Mouse (Mus musculus) heart, embryonic 11.5 days (tissue): ENCODE measurements around the gene Prm1. TPM values are rescaled to one million over a fixed set of nuclear protein-coding genes. Genes with fewer than 3 reads are reported as not detected.
"Not testable (repeated sequence)": the region's sequence is repeated elsewhere in the genome, so short reads cannot be mapped to it uniquely, and the experiment has no call there.

Experiments used
- ATAC-seq: fragments of 200-750 bp; cut with Nextera tagmentation; replicated peaks from 2 replicates; pipeline ENCODE4 v1.8.0; 2017; ENCODE audit warnings: moderate library complexity; ENCODE audit not compliant: insufficient number of reproducible peaks, low FRiP score, low TSS enrichment
- H3K27ac ChIP-seq: fragments of 300-500 bp; sonication (generic); 2 replicates; pipeline ENCODE4 v1.5.1; 2014; ENCODE audit warnings: mild to moderate bottlenecking, low read depth, low read length
- H3K27me3 ChIP-seq: fragments of 300-500 bp; sonication (generic); 2 replicates; pipeline ENCODE4 v1.6.1; 2014; ENCODE audit warnings: mild to moderate bottlenecking, low read length, mixed read lengths; ENCODE audit not compliant: control insufficient read depth, insufficient read depth
- H3K36me3 ChIP-seq: fragments of 300-500 bp; sonication (generic); 2 replicates; pipeline ENCODE4 v1.6.1; 2014; ENCODE audit warnings: mild to moderate bottlenecking, low read length, moderate library complexity, mixed read lengths; ENCODE audit not compliant: control insufficient read depth, insufficient read depth
- H3K4me1 ChIP-seq: fragments of 300-500 bp; sonication (generic); 2 replicates; pipeline ENCODE4 v1.6.1; 2014; ENCODE audit warnings: low read length; ENCODE audit not compliant: control insufficient read depth, insufficient read depth
- H3K4me2 ChIP-seq: fragments of 300-500 bp; sonication (generic); 2 replicates; pipeline ENCODE4 v1.6.1; 2014; ENCODE audit warnings: mild to moderate bottlenecking, moderate library complexity
- H3K4me3 ChIP-seq: fragments of 300-500 bp; sonication (generic); 2 replicates; pipeline ENCODE4 v1.5.1; 2014; ENCODE audit warnings: low read depth, low read length
- H3K9ac ChIP-seq: fragments of 300-500 bp; sonication (generic); 2 replicates; pipeline ENCODE4 v1.6.1; 2014; ENCODE audit warnings: mild to moderate bottlenecking, low read depth, low read length, moderate library complexity
- H3K9me3 ChIP-seq: fragments of 300-500 bp; sonication (generic); replicated peaks from 2 replicates; pipeline ENCODE4 v1.6.1; 2016; ENCODE audit warnings: low read length; ENCODE audit not compliant: control insufficient read depth
- WGBS: fragments of 180-500 bp; shearing (Covaris S2); extraction: QIAGEN DNeasy Blood & Tissue Kit; methylation state at CpG from one replicate; pipeline ENCODE4 v1.1.7; 2014; ENCODE audit not compliant: insufficient replicate concordance; 5-methylcytosine and 5-hydroxymethylcytosine counted together
- polyA plus RNA-seq: library from polyadenylated mRNA; unstranded; fragments of >200 nt; fragmentation: Nextera tagmentation; extraction: Ambion mirVana; gene quantifications from 2 replicates; pipeline ENCODE4 v1.2.1, GENCODE M21; 2014

Prm1 gene
- polyA plus RNA-seq, 1 experiment from 2014 or later = not detected

DNA sequence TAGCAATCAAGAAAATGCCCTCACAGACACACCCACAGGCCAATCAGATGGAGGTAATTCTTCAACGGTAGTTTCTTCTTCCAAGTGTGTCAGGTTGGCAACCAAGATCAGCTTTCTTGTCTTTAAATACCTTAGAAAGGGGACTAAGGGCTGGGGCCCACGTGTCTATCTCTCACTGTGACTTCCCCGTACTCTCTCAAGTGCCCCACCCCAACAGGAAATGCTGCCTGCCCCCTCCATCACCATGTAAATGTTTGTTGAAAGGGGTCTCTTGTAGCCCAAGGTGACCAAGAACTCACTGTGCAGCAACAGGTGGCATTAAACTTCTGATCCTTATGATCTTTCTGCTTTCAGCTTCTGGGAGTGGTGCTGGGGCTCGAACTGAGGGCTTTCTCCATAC, 8.1 kb upstream of the Prm1 start:
- no peak overlapping the region for H3K4me2 ChIP-seq
- no peaks in the 10 kb centered on the region for H3K27me3 ChIP-seq
- H3K9ac ChIP-seq = no peak overlapping the region
- H3K27ac ChIP-seq = no peak overlapping the region
- no peak for ATAC-seq
- no peaks in the 10 kb centered on the region for H3K9me3 ChIP-seq
- no peak overlapping the region for H3K4me3 ChIP-seq
- 76% methylated on average over 4 of the region's 4 CpGs for WGBS
- peaks cover 4% of the 10 kb centered on the region for H3K4me1 ChIP-seq
- no peaks in the 10 kb centered on the region for H3K36me3 ChIP-seq

DNA sequence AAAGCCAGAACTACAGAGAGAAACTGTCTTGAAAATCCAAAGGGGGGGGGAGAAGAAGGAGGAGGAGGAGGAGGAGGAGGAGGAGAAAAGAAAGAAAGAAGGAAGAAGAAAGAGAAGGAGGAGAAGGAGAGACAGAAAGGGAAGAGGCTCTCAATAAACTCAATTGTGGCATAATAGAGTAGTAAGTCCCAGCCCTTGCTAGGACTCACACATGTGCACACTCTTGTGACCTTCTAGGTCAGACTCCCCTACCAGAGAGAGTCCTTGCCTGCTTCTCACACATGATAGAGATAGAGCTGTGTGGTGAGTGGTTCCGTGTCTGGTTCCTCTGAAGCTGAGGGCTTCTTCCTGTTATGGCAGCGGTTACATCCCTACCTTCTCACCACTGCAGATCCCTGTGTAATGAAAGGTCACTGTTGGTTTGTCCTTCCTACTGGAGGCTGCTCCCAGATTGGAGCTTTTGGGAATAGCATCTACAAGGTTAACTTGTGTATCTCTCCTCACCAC, 7.3 kb upstream of the Prm1 start, which contains the start of gene Gm11172:
TSS of gene Gm11172 (plus strand) at position 51 of the 507 bp plus-strand sequence.
- H3K4me3 ChIP-seq = no peak within 1 kb of the TSS
- 62% methylated on average over 2 of the region's 2 CpGs for WGBS

DNA sequence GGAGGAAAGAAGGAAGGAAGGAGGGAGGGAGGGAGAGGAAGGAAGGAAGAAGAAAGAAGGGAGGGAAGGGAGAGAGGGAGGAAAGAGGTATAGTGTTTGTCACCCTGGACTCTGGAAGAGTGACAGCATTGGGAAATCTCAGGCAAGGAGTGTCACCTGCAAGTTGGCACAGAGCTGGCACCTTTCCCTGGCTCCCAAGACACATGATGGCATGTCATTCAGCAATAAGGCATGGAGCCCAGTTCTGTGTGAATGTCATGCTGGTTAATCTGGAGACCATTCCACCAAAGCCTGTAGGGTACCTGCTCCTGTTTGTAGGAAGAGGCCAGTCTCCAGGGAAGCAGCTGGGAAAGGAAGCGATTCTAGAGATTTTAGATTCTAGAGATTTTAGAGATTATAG, 4.7 kb upstream of the Prm1 start:
- Histone ChIP-seq H3K4me1 (peaks cover 4% of the 10 kb centered on the region), H3K36me3 (no peaks in the 10 kb centered on the region), H3K4me3 (no peak overlapping the region), H3K27me3 (0 out of 2 replicates have a peak, but pooled peaks cover 4% of the 10 kb centered on the region), H3K4me2 (no peak overlapping the region), H3K9me3 (no peaks in the 10 kb centered on the region), H3K27ac (no peak overlapping the region), H3K9ac (no peak overlapping the region)
- WGBS = 71% methylated on average over 1 of the region's 1 CpGs
- no peak for ATAC-seq

More for the DNA sequence above, 7.3 kb upstream of the Prm1 start, which contains the start of gene Gm11172:
- no peak within 1 kb of the TSS for H3K9ac ChIP-seq
- no peak within 1 kb of the TSS for H3K27ac ChIP-seq
- no peaks in the 10 kb centered on the region for H3K36me3 ChIP-seq
- H3K9me3 ChIP-seq = no peaks in the 10 kb centered on the region
- peaks cover 4% of the 10 kb centered on the region for H3K4me1 ChIP-seq
- no peak within 1 kb of the TSS for H3K4me2 ChIP-seq
- no peak for ATAC-seq
- H3K27me3 ChIP-seq = no peaks in the 10 kb centered on the region

DNA sequence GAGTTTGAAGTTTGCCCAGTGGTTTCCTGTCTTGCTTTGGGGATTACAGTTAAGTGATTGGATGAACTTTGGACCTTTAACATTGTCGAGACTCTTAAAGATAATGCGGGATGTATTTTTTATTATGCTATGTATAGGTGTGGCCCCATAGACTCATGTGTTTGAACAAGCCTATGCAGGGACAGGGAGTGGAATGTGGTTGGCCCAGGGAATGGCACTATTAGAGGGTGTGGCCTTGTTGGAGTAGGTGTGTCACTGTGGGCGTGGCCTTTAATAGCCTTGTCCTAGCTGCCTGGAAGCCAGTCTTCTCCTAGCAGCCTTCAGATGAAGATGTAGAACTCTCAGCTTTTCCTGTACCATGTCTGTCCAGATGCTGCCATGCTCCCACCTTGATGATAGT, 3.2 kb downstream of the Prm1 start:
- not testable (repeated sequence) for H3K27me3 ChIP-seq, H3K4me3 ChIP-seq, H3K27ac ChIP-seq, H3K4me1 ChIP-seq, H3K9me3 ChIP-seq, H3K9ac ChIP-seq, H3K4me2 ChIP-seq, H3K36me3 ChIP-seq, ATAC-seq
- 76% methylated on average over 3 of the region's 3 CpGs for WGBS

DNA sequence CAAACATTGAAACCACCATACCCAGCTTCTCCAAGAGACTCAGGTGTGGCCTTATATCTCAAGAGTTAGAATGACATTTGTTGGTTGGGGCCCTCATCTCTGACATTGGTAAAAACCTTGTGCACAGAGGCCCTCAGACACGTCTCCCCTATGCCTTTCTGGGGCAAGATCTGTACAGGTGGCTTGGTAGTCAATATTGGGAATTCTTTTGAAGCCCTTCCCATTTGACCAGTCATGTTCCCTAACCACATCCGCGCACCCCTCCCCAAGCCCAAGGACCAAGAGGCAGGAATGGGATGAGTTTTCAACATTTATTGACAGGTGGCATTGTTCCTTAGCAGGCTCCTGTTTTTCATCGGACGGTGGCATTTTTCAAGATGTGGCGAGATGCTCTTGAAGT, 9.6 kb downstream of the Prm1 start, which contains the start of gene Prm2:
TSS of gene Prm2 (minus strand) at position 101 of the 400 bp plus-strand sequence.
- Histone ChIP-seq H3K27ac (no peak within 1 kb of the TSS), H3K4me2 (no peak within 1 kb of the TSS), H3K9me3 (no peaks in the 10 kb centered on the region), H3K4me1 (no peaks in the 10 kb centered on the region), H3K9ac (no peak within 1 kb of the TSS), H3K36me3 (no peaks in the 10 kb centered on the region), H3K4me3 (no peak within 1 kb of the TSS), H3K27me3 (peaks cover 25% of the 10 kb centered on the region)
- no peak for ATAC-seq
- 69% methylated on average over 6 of the region's 6 CpGs for WGBS

DNA sequence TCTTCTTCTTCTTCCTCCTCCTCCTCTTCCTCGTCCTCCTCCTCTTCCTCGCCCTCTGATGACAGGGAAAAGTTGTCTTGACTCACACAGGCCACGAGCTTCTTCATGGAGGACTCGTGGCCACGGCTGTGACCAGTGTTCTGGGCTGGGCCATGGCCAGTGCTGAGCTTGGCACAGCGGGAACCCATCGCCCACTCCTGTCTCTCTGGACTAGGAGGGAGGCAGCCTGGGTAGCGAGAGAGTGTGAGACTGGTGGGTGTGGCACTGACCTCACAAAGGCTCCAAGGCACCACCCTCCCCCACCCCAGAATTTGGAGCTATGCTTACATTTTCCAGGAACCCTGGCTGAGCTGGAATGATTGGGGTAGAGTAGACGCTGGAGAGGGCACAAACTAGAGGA, 14.9 kb downstream of the Prm1 start, which contains the start of gene Prm3:
TSS of gene Prm3 (minus strand) at position 213 of the 400 bp plus-strand sequence.
- 58% methylated on average over 9 of the region's 9 CpGs for WGBS
- Histone ChIP-seq H3K27me3 (peaks cover 13% of the 10 kb centered on the region), H3K4me2 (no peak within 1 kb of the TSS), H3K9me3 (no peaks in the 10 kb centered on the region), H3K9ac (no peak within 1 kb of the TSS), H3K27ac (no peak within 1 kb of the TSS), H3K4me1 (peaks cover 10% of the 10 kb centered on the region), H3K36me3 (no peaks in the 10 kb centered on the region), H3K4me3 (no peak within 1 kb of the TSS)
- no peak for ATAC-seq

DNA sequence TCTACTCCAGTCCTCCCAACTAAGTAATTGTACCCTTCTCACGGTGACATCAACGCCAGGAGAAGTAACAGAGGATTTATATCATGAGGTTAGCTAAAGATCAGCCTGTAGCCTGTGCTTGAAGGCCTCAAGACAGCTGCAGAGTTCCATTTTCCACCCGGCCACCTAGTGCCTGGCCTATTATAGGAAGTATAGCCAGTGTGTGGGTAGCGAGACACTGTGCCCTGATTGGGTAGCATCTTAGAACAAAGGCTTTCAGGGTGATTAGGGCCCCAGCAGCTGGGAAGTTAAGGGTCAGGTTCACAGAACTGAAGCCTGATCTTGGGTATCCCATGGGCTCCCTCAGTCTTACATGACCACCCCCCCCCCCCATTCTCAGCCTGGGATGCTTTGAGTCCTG, 16.8 kb downstream of the Prm1 start:
- Histone ChIP-seq H3K36me3 (no peaks in the 10 kb centered on the region), H3K27ac (no peak overlapping the region), H3K4me1 (peaks cover 18% of the 10 kb centered on the region), H3K9ac (no peak overlapping the region), H3K4me3 (no peak overlapping the region), H3K27me3 (peaks cover 4% of the 10 kb centered on the region; the same call in 1 of the 2 replicates), H3K4me2 (no peak overlapping the region), H3K9me3 (no peaks in the 10 kb centered on the region)
- 72% methylated on average over 4 of the region's 4 CpGs for WGBS
- ATAC-seq = no peak

DNA sequence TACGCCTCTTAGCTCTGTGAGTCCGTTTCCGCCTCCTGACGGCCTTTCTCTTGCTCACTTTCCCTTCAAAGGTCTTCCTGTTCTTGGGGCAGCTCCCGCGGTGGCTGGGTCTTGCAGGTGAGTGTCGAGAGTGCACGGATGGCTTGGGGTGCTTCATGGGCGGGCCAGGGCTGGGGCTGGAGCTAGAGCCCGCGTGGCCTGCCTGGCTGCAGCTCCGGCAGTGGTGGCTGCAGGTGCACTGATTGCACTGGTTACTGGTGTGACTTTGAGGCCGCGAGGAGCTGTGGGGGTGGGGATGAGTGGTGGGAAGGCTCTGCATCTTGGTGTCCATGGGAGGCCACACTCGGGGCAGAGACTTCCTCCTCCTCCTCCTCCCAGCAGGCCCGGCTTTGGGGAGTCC, 17.4 kb downstream of the Prm1 start, which contains the start of gene Tnp2:
TSS of gene Tnp2 (minus strand) at position 390 of the 400 bp plus-strand sequence.
- Histone ChIP-seq H3K4me3 (no peak within 1 kb of the TSS), H3K27me3 (peaks cover 4% of the 10 kb centered on the region; the same call in 1 of the 2 replicates), H3K9ac (no peak within 1 kb of the TSS), H3K27ac (no peak within 1 kb of the TSS), H3K4me1 (peaks cover 22% of the 10 kb centered on the region), H3K4me2 (no peak within 1 kb of the TSS), H3K36me3 (no peaks in the 10 kb centered on the region), H3K9me3 (no peaks in the 10 kb centered on the region)
- ATAC-seq = no peak
- WGBS = 51% methylated on average over 16 of the region's 16 CpGs

DNA sequence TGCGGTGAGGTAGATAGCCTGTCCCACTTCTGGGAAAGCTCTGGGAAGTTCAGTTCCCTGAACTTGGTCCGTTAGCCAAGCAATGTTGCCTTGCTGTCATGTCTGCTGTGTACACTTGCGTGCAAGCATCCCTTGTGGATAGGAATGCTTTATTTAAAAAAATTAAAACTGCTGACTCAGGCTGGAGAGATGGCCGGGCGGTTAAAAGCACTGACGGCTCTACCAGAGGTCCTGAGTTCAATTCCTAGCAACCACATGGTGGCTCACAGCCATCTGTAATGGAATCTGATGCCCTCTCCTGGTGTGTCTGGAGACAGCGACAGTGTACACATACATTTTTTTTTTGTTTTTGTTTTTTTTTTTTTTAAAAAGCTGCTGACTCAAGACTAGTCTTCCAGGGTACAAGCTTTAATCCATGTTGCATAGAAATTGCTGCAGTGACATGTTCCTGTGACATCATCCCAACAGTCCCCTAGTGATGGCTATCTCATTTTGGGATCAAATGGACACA, 18.0 kb downstream of the Prm1 start:
- H3K36me3 ChIP-seq = no peaks in the 10 kb centered on the region
- 75% methylated on average over 7 of the region's 7 CpGs for WGBS
- H3K9me3 ChIP-seq = no peaks in the 10 kb centered on the region
- ATAC-seq = no peak
- no peak overlapping the region for H3K4me3 ChIP-seq
- no peak overlapping the region for H3K9ac ChIP-seq
- H3K4me2 ChIP-seq = no peak overlapping the region
- no peak overlapping the region for H3K27ac ChIP-seq
- peaks cover 4% of the 10 kb centered on the region; the same call in 1 of the 2 replicates for H3K27me3 ChIP-seq
- H3K4me1 ChIP-seq = peaks cover 28% of the 10 kb centered on the region
